Mouse (Mus musculus) adrenal gland, adult 8-10 months (tissue): ENCODE measurements around the gene Ubap2l. TPM values are rescaled to one million over a fixed set of nuclear protein-coding genes. Genes with fewer than 3 reads are reported as not detected.

Experiments
- DNase-seq: peaks from one replicate; pipeline ENCODE4 v3.0.0; 2022
- total RNA-seq, 4 experiments: library from RNA; stranded (reverse); gene quantifications; 2 replicates each; pipeline ENCODE4 v1.2.4; 2022

Ubap2l gene
- total RNA-seq = 100 to 1,000 TPM; 135 to 210 (median 161) TPM

GRCm38 (mm10) chr3:90052351-90053241, at the start of gene Ubap2l:
Ubap2l (minus strand) TSS chr3:90052628.
- peak; percentile 91 for DNase-seq

- no peak for DNase-seq
These were observed 49.2 kb upstream of the Ubap2l start for GRCm38 (mm10) chr3:90101673-90102072.

- DNase-seq = no peak
These were observed 48.6 kb upstream of the Ubap2l start for GRCm38 (mm10) chr3:90101010-90101409.

- no peak for DNase-seq
These were observed 45.5 kb upstream of the Ubap2l start for GRCm38 (mm10) chr3:90097928-90098327.

- DNase-seq = no peak
These were observed 42.0 kb upstream of the Ubap2l start for GRCm38 (mm10) chr3:90094453-90094852.

DNA sequence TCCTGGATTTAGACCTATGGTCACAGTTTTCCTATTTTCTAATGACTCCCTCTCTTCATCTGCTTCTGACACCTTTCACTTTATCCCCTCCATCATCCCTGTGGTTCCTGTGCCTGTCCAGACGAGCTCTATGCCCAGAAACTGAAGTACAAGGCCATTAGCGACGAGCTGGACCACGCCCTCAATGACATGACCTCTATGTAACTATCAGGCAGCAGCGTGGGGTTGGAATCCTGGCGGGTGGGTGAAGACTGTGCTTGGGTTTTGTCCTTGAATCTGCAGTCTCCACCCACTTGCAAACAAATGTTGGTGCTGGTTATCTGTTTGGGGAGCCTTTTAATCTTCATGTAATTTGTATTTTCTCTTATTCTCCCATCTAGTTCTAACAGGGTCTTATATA, 38.5 kb upstream of the Ubap2l start:
- DNase-seq = peak; percentile 53

DNA sequence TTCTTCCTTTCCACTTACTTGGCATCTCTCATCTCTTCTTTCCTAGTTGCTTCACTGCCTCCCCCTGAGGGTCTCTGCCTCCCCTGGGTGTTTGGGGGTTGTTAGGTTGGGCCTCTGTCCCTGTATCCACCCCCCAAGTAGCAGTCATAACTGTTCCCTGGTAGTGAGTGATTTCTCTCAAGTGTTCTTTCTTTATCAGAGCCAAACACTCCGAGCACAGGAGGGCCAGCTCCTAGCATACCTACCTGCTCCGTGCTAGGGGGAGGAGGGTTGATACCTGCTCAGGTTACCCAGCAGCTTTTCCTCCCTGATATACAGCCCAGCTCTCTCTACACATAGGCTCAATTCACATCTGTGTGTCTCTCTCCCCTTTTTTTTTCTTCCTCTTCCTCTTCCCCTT, 36.2 kb upstream of the Ubap2l start:
- no peak for DNase-seq

DNA sequence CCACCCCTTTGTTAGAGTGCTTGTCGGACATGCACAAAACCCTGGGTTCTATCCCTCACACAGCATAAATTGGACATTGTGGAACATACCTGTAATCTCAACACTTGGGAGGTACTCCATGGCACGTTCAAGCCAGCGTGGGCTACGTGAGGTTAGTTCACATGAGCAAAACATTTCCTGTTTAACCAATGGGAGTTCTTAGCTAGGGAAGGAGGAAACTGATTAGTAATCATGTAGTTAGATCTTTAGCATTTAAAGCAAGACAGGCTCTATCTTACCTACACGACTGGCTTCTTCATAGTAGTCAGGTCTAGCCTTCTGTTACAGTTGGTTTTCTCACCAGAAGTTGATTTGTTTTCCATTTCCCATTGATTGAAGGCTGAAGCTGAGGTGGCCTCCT, 33.6 kb upstream of the Ubap2l start:
- no peak for DNase-seq

DNA sequence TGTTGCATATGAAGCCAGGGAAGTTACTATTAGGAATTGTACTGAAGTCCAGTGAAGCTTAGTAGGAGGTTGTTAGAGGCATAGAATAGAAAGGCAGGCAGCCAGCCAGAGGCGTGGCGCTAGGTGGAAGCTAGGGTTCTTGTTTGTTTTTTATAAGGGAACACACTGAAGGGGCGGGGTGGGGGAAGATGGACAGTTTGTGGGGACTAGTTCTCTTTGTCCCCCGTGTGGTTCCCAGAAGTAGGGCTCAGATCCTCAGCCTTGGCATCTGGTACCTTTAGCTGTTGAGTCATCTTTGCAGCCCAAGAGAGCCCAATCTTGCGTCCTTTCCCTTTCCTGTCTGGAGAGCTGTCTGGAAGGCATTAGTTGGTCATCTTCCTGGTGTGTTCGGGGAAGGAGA, 32.9 kb upstream of the Ubap2l start:
- DNase-seq = no peak

DNA sequence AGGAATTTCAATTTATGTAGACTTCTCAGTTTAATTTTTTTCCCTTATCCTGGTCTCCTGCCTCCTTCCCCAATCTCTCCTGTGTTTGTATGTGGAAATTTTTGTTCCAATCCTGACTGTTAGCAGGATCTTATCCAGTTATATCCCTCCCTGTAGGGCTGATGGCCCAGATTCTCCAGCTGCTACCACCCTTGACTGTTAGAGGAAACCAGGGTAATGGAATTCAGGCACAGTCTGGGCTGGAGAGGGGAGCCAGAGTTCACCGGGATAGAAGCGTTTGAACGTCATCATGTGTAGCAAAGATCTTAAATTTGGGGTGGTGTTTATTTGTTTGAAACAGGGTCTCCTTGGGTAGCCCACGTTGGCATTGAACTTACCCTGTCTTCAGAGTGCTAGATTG, 32.4 kb upstream of the Ubap2l start:
- no peak for DNase-seq

DNA sequence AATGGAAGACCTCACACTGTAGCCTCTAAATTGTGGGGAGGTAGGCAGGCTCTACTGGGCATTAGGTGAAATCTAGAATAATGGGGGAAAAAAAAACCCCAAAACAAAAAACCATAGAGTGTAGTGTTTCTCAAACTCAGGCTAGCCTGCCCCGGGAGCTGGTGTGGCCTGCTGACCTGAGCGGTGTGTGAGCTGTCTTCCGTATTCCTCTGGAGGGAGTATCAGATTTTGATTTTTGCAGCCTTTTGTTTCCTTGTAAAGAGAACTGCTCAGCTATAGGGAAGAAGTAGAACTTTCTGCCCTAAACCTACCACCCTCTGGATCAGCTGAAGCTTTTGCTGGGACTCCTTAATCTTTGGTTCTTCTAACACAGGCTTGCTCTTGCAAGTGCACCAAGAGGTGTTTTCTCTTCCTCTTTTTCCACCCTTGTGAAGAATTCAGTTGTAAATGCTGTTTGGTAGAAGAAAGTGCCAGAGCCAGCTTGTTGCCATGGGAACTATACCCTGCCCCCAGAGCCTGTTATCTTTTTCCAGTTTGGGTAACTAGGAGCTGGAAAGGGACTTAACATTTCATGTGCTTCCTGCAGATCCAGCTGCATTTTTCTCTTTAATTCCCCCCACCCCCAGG, 31.4 kb upstream of the Ubap2l start:
- DNase-seq = no peak

GRCm38 (mm10) chr3:90083034-90083433, 30.6 kb upstream of the Ubap2l start:
- no peak for DNase-seq

DNA sequence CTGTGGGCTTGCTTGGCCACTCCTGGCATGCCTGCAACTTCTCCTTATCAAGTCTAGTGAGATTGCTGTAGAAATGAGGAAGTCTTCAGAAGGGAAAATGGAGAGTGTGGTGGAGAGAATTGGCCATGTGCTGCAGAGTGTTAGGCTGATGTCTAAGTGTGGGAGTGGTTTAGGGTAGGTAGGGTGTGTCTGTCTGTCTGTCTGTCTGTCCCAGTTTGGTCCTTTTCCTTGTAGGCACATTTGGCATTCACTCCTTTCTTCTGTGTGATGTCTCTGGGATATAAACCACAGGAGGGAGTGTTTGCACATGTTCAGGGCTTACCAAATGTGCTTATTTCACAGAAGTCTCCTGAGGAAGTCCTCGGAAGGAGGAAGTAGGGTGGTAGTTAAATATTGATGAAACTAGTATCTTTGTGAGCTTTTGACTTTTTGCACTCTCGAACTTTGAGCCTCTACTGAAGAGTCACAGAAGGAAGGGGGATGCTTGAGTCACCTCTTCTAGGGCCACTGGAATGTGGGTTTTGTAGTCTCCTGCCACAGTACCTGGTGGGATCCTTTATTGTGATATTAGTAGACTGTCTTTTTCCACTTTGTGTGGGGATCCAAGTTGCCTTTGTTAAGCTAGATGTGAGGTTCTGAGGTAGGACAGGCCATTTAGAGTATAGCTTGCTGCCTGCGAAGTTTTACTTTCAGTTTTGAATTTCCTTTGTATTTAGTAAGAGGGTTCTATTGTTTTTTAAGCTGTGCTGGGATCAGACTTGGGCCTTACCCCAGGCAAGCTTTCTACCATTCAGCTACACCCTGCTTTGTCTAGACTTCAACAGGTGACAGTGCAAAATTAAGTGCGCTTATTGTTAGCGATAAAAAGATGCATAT, 29.2 kb upstream of the Ubap2l start:
- no peak for DNase-seq

DNA sequence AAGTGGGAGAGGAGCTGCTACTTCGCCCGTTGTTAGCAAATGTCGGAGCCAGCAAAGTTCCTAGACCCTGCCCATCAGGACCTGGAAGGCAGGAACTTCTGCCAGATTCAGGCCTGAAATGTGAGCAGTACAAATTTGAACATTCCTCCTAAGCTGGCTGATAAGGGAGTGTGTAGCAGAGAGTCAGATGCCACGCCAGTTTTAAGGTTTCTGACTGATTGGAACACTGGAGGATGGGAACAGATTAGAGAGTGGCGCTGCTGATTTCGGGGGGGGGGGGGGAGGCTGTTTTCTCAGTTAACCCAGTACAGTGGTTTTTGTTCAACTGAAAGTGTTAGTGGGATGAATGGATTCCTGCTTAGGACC, 28.1 kb upstream of the Ubap2l start:
- no peak for DNase-seq

DNA sequence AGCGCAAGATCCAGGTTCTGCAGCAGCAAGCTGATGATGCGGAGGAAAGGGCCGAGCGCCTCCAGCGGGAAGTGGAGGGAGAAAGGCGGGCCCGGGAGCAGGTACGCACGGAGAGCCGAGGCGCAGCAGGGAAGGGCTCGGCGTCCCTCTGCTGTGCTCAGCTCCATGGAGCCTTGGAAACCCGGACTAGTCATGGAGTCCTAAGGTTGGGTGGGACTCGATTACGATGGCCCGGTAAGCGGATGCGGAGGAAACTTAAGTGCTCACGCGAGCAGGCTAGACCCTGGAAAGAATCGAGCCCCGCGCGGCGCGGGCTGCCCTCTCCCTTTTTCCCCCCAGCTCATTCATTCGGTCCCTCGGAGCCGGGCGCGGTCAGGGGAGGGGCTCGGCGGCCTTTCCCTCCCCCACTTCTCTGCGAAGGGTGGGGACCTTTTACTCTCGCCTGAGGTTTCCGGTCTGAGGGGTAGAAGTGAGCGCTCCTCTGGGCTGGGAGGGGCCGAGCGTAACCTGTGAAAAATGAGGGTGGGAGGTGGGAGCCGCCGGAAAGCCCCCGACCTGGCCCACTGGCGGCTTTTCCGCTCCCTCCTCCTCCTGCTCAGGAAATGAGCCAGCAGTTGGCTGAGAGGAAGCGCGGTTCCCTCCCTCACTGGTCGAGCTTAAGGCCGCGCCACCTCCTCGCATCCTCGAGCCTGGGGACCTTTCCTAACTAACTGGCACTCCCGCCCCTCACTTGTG, 27.5 kb upstream of the Ubap2l start:
- DNase-seq = peak; percentile 69

DNA sequence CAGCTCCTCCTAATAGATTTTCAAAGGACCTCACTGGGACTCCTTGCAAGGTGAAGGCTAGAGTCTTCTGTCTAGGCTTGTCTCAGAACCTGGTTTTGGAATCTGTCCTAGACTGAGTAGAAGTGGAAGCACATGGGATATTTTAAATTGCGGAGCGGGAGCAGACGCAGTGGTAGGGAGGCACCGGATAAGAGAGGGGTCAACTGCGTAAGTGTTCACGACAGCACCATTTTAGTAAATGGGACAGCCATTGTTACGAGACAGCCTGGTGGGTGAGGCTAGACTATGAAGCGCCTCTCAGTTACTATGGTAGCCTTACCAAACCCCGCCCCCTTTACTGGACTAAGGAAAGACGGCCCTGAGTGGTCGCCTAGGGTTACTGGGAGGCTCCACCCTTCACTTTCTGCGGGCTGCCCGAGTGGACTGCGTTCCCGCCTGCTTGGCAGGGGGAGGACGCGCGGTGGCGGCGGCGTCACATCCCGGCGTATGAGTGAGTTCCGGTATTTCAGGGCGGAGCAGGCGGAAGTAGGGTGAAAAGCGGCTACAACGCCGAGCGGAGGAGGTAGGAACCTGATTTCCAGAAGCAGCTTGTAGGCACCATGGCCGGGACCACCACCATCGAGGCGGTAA, 26.8 kb upstream of the Ubap2l start:
- peak; percentile 96 for DNase-seq

DNA sequence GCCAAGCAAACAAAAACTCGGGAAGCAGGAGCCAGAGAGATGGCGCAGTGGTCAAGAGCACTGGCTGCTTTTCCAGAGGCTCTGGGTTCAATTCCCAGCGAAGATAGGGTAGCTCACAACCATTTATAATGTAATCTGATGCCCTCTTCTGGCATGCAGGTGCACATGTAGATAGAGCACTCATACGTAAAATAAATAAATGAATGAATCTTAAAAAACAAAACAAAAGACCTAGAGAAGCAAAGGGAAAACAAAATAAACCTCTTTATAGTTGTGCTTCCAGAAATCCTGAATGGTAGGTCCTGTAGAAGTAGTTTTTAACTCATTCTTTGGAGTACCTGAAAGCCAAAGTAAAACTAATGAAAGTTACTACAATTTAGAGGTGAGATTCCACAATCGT, 25.8 kb upstream of the Ubap2l start:
- no peak for DNase-seq

DNA sequence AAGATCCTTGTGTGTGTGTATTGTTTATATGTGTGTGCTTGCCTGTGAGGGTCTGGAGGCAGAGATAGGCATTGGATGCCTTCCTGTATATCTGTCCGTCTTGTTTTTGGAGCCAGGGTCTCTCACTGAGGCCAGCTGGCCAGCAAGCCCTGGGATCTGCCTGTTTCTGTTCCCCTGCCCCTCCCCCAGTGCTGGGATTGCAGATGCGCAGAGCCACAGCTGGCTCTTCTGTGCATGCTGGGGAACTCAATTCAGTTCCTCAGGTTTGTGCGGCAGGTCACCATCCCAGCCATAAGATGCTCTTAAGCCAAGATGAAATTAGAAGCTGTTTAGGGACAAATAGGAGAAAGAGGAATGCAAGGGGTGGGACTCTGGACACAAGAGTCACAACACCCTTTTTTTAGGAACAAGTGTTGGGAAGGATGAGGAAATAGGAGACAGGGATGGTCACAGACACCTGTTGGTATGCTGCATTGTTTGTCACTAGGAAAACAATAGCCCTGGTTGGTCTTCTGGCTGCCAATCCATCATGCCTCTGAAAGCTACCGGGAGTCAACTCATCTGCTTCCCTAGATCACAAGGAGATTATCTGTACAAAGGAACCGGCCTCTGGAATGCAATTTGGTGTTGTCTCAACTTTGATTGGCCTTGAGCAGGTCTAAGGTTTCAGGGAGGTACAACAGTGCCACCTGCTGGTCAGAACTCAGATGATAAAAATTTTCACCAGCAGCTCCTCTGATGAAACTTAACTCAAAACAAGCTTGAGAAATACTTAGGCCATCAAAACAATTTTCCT, 24.7 kb upstream of the Ubap2l start:
- peak; percentile 74 for DNase-seq

DNA sequence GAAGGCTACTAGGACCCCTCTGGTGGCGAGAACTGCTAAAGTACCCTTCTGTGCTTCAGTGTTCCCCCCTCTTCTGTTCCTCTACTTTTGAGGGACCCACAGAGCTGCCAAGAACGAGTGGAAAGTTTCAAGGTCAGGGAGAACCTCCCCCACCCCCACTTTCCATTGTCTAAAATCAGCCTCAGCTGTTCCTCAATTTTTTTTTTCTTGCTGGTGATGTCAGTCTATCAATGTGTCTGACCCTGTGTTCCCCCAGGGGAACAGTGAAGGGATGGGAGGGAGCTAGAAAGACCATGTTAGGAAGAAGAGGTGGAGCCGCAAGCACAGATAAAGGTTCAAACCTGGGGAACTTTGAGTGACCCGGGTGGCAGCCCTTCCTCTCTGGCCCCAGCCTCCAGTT, 19.9 kb upstream of the Ubap2l start, which contains the start of gene Tpm3:
Gene Tpm3 (plus strand): TSS at position 356 of the 400 bp plus-strand sequence.
- DNase-seq = no peak

- no peak for DNase-seq
These were observed 17.3 kb upstream of the Ubap2l start for GRCm38 (mm10) chr3:90069688-90070087.

GRCm38 (mm10) chr3:90067851-90068250, 15.4 kb upstream of the Ubap2l start:
- no peak for DNase-seq
